9 mouse cellular contexts compared by ENCODE assay signal in the genomic region with DNA sequence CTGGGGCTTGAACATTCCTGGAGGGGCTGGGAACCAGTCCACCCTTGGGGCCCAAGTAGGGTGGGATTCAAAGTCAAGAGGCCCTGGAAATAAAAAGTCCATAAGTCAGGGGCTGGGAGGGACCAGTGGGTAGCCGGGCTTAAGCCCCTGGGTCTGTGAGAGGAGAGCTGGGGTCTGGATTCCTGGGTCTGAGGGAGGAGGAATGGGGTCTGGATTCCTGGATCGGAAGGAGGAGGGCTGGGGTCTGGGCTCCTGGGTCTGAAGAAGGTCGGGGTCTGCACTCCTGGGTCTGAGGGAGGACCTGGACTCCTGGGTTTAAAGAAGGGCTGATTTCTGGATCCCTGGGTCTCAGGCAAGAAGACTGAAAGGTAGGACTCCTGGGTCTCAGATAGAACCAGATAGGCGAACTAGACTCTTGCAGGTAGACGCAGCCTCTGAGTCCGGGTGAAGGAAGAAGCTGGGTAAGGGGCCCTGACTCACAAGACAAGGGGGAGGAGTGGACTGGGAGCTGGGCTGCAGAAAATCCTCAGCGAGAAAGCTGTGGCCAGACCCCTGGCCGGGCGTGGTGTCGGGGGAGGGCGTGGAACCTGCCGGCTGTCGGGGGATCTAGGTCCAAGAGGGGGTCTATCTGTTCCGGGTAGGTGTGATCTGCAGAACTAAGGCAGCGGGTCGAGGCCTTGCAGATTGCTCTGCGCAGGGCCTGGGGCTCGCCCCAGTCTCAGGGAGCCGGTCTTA. TPM values are rescaled to one million over a fixed set of nuclear protein-coding genes. Genes with fewer than 3 reads are reported as not detected.
A peak's percentile ranks its signal among the peaks of the same experiment; 100 is the strongest.
DNase-seq lines count a peak whose midpoint lies in the region; ATAC-seq lines count a peak whose summit lies in the region.
"Had no signal": no experiment of that assay in that cellular context is flagged by ENCODE, and none has a peak within 500 bp of the region (broad histone marks: within the 10 kb centered on the region; RNA-seq: fewer than 3 reads in every experiment).

No protein-coding gene starts in this region.

- no peak for DNase-seq in heart, postnatal 4 days
- DNase-seq in hindbrain, embryonic 10.5 days (ENCODE audit: low spot score): no peak
- DNase-seq in midbrain, embryonic 10.5 days (ENCODE audit: low spot score): no peak
- DNase-seq in layer of hippocampus, adult 9-11 months: no peak
- no peak for DNase-seq in left cerebral cortex, postnatal 36 days (ENCODE audit: low spot score in 2 of 2)
- DNase-seq in ovary, adult 18-20 months (ENCODE audit: low spot score): no peak

- peak overlapping the region; percentile 76 for H3K4me2 ChIP-seq in heart, embryonic 13.5 days

- ATAC-seq in heart, embryonic 13.5 days (ENCODE audit: extremely low read depth, insufficient number of reproducible peaks, low FRiP score, low TSS enrichment): peak; percentile 44; the same call in 1 of the 2 replicates
- peak; percentile 15 for ATAC-seq in activated CD4-positive, CD25-positive, alpha-beta regulatory T cell, adult 4 months

- WGBS in heart, embryonic 13.5 days: 5% methylated on average over 19 of the region's 19 CpGs
- WGBS in hindbrain, embryonic 10.5 days: 7% methylated on average over 19 of the region's 19 CpGs
- WGBS in midbrain, embryonic 10.5 days: 7% methylated on average over 19 of the region's 19 CpGs

- H3K36me3 ChIP-seq in heart, embryonic 13.5 days: peaks cover 33% of the 10 kb centered on the region
- H3K36me3 ChIP-seq in hindbrain, embryonic 10.5 days: peaks cover 42% of the 10 kb centered on the region
- H3K36me3 ChIP-seq in midbrain, embryonic 10.5 days: peaks cover 42% of the 10 kb centered on the region

- H3K27ac ChIP-seq in heart, embryonic 13.5 days (replicated peaks): peak overlapping the region; percentile 69
- peak overlapping the region; percentile 92 for H3K27ac ChIP-seq in hindbrain, embryonic 10.5 days
- peak overlapping the region; percentile 90 for H3K27ac ChIP-seq in midbrain, embryonic 10.5 days (replicated peaks)

- peaks cover 35% of the 10 kb centered on the region for H3K27me3 ChIP-seq in heart, embryonic 13.5 days (replicated peaks)
- peaks cover 34% of the 10 kb centered on the region for H3K27me3 ChIP-seq in hindbrain, embryonic 10.5 days (ENCODE audit: insufficient read depth, poor library complexity, severe bottlenecking)
- peaks cover 33% of the 10 kb centered on the region for H3K27me3 ChIP-seq in midbrain, embryonic 10.5 days (ENCODE audit: low read depth, poor library complexity, severe bottlenecking)
- H3K27me3 ChIP-seq: Patski had no signal

- peak overlapping the region; percentile 83 for H3K4me3 ChIP-seq in heart, embryonic 13.5 days
- peak overlapping the region; percentile 89 for H3K4me3 ChIP-seq in hindbrain, embryonic 10.5 days
- peak overlapping the region; percentile 78 for H3K4me3 ChIP-seq in midbrain, embryonic 10.5 days

- peaks cover 3% of the 10 kb centered on the region; the same call in 1 of the 2 replicates for H3K9me3 ChIP-seq in heart, embryonic 13.5 days
- peaks cover 30% of the 10 kb centered on the region; the same call in 1 of the 2 replicates for H3K9me3 ChIP-seq in hindbrain, embryonic 10.5 days
- peaks cover 34% of the 10 kb centered on the region for H3K9me3 ChIP-seq in midbrain, embryonic 10.5 days (replicated peaks)

- H3K9ac ChIP-seq in heart, embryonic 13.5 days: peak overlapping the region; percentile 93

- intact Hi-C loops in left cerebral cortex, postnatal 36 days (cut with DNase I): loop anchor here (1.0 to 5.0 kb wide), 2 partner anchors 19 to 53 kb away; partner anchors contain the start of genes Fiz1 and Zfp524

- H3K4me1 ChIP-seq in heart, embryonic 13.5 days: peaks cover 31% of the 10 kb centered on the region
- peaks cover 35% of the 10 kb centered on the region for H3K4me1 ChIP-seq in hindbrain, embryonic 10.5 days (replicated peaks)
- H3K4me1 ChIP-seq in midbrain, embryonic 10.5 days: peaks cover 42% of the 10 kb centered on the region

RNA-seq across cellular contexts. Expression of gene Zfp579, which starts 0.5 kb away (rescaled TPM):
- 20.8 and 25.7 TPM in 2 replicates for polyA plus RNA-seq in heart, embryonic 13.5 days (2015; fragmentation: Nextera tagmentation; extraction: Ambion mirVana)
- 10 to 100 TPM; 28.4 to 38.0 TPM for total RNA-seq in heart, postnatal 4 days (2021)
- polyA plus RNA-seq in activated CD4-positive, CD25-positive, alpha-beta regulatory T cell, adult 4 months (2017; shearing (Covaris generic)): 1 to 10 TPM; 2.9 to 5.3 TPM
- 31.8 and 43.1 TPM in 2 replicates for polyA plus RNA-seq in hindbrain, embryonic 10.5 days (2016; fragmentation: Nextera tagmentation; extraction: Ambion mirVana)
- polyA plus RNA-seq in midbrain, embryonic 10.5 days (2016; fragmentation: Nextera tagmentation; extraction: Ambion mirVana): 26.2 and 35.6 TPM in 2 replicates
- 10 to 100 TPM; 30.9 to 31.3 TPM for total RNA-seq in left cerebral cortex, postnatal 36 days (2021)

RNA-seq across cellular contexts. Expression of gene Zfp524, which starts 18.8 kb away (rescaled TPM):
- polyA plus RNA-seq in heart, embryonic 13.5 days (2015; fragmentation: Nextera tagmentation; extraction: Ambion mirVana): 10.7 and 12.3 TPM in 2 replicates
- total RNA-seq in heart, postnatal 4 days (2021): 1 to 10 TPM; 6.0 to 6.4 TPM
- 10 to 100 TPM; 33.3 to 55.4 TPM for polyA plus RNA-seq in activated CD4-positive, CD25-positive, alpha-beta regulatory T cell, adult 4 months (2017; shearing (Covaris generic))
- 9.7 and 9.9 TPM in 2 replicates for polyA plus RNA-seq in hindbrain, embryonic 10.5 days (2016; fragmentation: Nextera tagmentation; extraction: Ambion mirVana)
- 7.1 and 9.1 TPM in 2 replicates for polyA plus RNA-seq in midbrain, embryonic 10.5 days (2016; fragmentation: Nextera tagmentation; extraction: Ambion mirVana)
- 1 to 10 TPM; 6.7 to 7.0 TPM for total RNA-seq in left cerebral cortex, postnatal 36 days (2021)

RNA-seq across cellular contexts. Expression of gene Fiz1, which starts 19.1 kb away (rescaled TPM):
- polyA plus RNA-seq in heart, embryonic 13.5 days (2015; fragmentation: Nextera tagmentation; extraction: Ambion mirVana): 25.6 and 28.4 TPM in 2 replicates
- total RNA-seq in heart, postnatal 4 days (2021): 10 to 100 TPM; 26.4 to 26.9 TPM
- polyA plus RNA-seq in activated CD4-positive, CD25-positive, alpha-beta regulatory T cell, adult 4 months (2017; shearing (Covaris generic)): 10 to 100 TPM in 1 of 2 experiments, 1 to 10 TPM in 1; 8.1 to 10.1 TPM
- 55.2 and 65.1 TPM in 2 replicates for polyA plus RNA-seq in hindbrain, embryonic 10.5 days (2016; fragmentation: Nextera tagmentation; extraction: Ambion mirVana)
- 56.7 and 58.1 TPM in 2 replicates for polyA plus RNA-seq in midbrain, embryonic 10.5 days (2016; fragmentation: Nextera tagmentation; extraction: Ambion mirVana)
- 10 to 100 TPM; 22.2 to 32.9 TPM for total RNA-seq in left cerebral cortex, postnatal 36 days (2021)

RNA-seq across cellular contexts. Expression of gene Gm44973, which starts 19.9 kb away (rescaled TPM):
- not detected in 2 replicates for polyA plus RNA-seq in heart, embryonic 13.5 days (2015; fragmentation: Nextera tagmentation; extraction: Ambion mirVana)
- total RNA-seq in heart, postnatal 4 days (2021): not detected
- 10 to 100 TPM in 1 of 2 experiments, 1 to 10 TPM in 1; 5.6 to 19.0 TPM for polyA plus RNA-seq in activated CD4-positive, CD25-positive, alpha-beta regulatory T cell, adult 4 months (2017; shearing (Covaris generic))
- polyA plus RNA-seq in hindbrain, embryonic 10.5 days (2016; fragmentation: Nextera tagmentation; extraction: Ambion mirVana): 0.46 TPM in 1 of 2 replicates, not detected in the other
- polyA plus RNA-seq in midbrain, embryonic 10.5 days (2016; fragmentation: Nextera tagmentation; extraction: Ambion mirVana): 1.2 and 1.5 TPM in 2 replicates
- total RNA-seq in left cerebral cortex, postnatal 36 days (2021): not detected

RNA-seq across cellular contexts. Expression of gene Sbk3, which starts 24.5 kb away (rescaled TPM):
- polyA plus RNA-seq in heart, embryonic 13.5 days (2015; fragmentation: Nextera tagmentation; extraction: Ambion mirVana): 0.12 and 0.55 TPM in 2 replicates
- 10 to 100 TPM; 21.0 to 24.3 TPM for total RNA-seq in heart, postnatal 4 days (2021)
- polyA plus RNA-seq in activated CD4-positive, CD25-positive, alpha-beta regulatory T cell, adult 4 months (2017; shearing (Covaris generic)): not detected
- 0.10 TPM in 1 of 2 replicates, not detected in the other for polyA plus RNA-seq in hindbrain, embryonic 10.5 days (2016; fragmentation: Nextera tagmentation; extraction: Ambion mirVana)
- polyA plus RNA-seq in midbrain, embryonic 10.5 days (2016; fragmentation: Nextera tagmentation; extraction: Ambion mirVana): not detected in 2 replicates
- total RNA-seq in left cerebral cortex, postnatal 36 days (2021): under 1 TPM; 0.44 to 0.86 TPM
